13 mouse cellular contexts compared by ENCODE assay signal in the genomic region with DNA sequence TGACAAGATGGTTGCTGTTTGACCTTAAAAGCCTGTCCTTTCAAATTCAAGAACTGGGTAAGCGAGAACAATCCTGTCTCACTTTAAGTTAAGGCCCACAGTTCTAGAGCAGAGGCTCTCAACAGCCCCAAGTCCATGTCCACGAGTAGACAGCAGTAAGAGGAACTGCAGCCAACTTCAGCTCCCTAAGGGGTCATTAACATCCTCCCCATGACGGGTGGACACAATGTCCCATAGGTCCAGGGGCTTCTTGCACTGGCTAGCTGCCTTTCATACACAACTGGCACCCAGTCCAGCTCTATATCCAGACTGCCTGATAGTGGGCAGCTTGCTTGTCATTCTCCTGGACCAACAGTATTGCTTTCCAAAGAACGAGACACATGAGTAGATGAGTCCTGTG.
"Had no signal": no experiment of that assay in that cellular context is flagged by ENCODE, and none has a peak within 500 bp of the region (broad histone marks: within the 10 kb centered on the region; RNA-seq: fewer than 3 reads in every experiment).

No protein-coding gene starts in this region.

- H3K27me3 ChIP-seq: limb, embryonic 13.5 days; midbrain, embryonic 15.5 days; neural tube, embryonic 12.5 days had no signal

- H3K27ac ChIP-seq: limb, embryonic 13.5 days; liver, embryonic 14.5 days; midbrain, embryonic 10.5 days; midbrain, embryonic 15.5 days; neural tube, embryonic 12.5 days had no signal

- H3K4me3 ChIP-seq: limb, embryonic 13.5 days; midbrain, embryonic 10.5 days; midbrain, embryonic 15.5 days; neural tube, embryonic 12.5 days had no signal

- H3K9me3 ChIP-seq: limb, embryonic 13.5 days; midbrain, embryonic 10.5 days; midbrain, embryonic 15.5 days; neural tube, embryonic 12.5 days had no signal

- DNase-seq: kidney, adult 8-10 months; left cerebral cortex, postnatal 4 days; lung, adult 18-20 months; retina, postnatal 1 day; right cerebral cortex, postnatal 4 days; spleen, adult 18-20 months; thymus, adult 18-20 months; thymus, postnatal 14 days had no signal

- H3K9ac ChIP-seq: limb, embryonic 13.5 days; liver, embryonic 14.5 days; midbrain, embryonic 15.5 days; neural tube, embryonic 12.5 days had no signal

- H3K4me2 ChIP-seq: limb, embryonic 13.5 days; midbrain, embryonic 15.5 days; neural tube, embryonic 12.5 days had no signal

- H3K4me1 ChIP-seq: limb, embryonic 13.5 days; midbrain, embryonic 10.5 days; midbrain, embryonic 15.5 days; neural tube, embryonic 12.5 days had no signal

- ATAC-seq: midbrain, embryonic 15.5 days had no signal
